Comparison of ENCODE assay signal across 9 mouse cellular contexts in the genomic region with DNA sequence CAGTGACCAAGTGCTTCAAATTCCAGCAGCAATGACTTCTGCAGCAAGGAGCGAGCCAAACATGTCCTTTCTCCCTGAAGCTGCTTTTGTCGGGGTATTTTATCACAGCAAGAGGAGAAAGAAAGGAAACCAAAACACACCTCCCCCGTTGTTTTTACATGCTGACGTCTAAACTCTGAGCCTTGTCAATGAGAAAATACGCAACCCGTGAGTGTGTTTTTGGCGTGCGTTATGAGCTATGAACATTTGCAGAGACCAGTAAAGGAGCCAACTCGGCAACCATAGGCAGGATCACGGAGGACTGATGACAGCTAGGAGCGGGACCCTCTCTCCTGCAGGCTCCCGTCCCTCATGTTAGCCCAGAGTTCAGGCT. TPM values are rescaled to one million over a fixed set of nuclear protein-coding genes. Genes with fewer than 3 reads are reported as not detected.
A peak's percentile ranks its signal among the peaks of the same experiment; 100 is the strongest.
DNase-seq lines count a peak whose midpoint lies in the region; ATAC-seq and TF ChIP-seq lines count a peak whose summit lies in the region.
"Had no signal": no experiment of that assay in that cellular context is flagged by ENCODE, and none has a peak within 500 bp of the region (broad histone marks: within the 10 kb centered on the region; RNA-seq: fewer than 3 reads in every experiment).

No protein-coding gene starts in this region.

- H3K4me2 ChIP-seq in kidney, embryonic 16.5 days (replicated peaks; ENCODE audit: low read depth, low read length), result peak overlapping the region; percentile 97
- H3K4me2 ChIP-seq in hindbrain, embryonic 16.5 days (ENCODE audit: low read length), result peak overlapping the region; percentile 75
- H3K4me2 ChIP-seq in myocyte (ENCODE audit: low read depth), result peak overlapping the region; percentile 82

- no peak for TF ChIP-seq POLR2A in myocyte (IDR thresholded peaks at IDR 0.05; ENCODE audit: insufficient read length, low read depth)

- H3K27me3 ChIP-seq in kidney, embryonic 16.5 days (ENCODE audit: insufficient read depth, low read length), result no peaks in the 10 kb centered on the region
- H3K27me3 ChIP-seq in hindbrain, embryonic 16.5 days (replicated peaks; ENCODE audit: control insufficient read depth, insufficient read depth, low read length), result no peaks in the 10 kb centered on the region
- H3K27me3 ChIP-seq in myocyte (ENCODE audit: control insufficient read depth, insufficient read depth, insufficient read length), result no peaks in the 10 kb centered on the region

- H3K4me3 ChIP-seq in kidney, embryonic 16.5 days (ENCODE audit: low read length), result peak overlapping the region; percentile 89
- H3K4me3 ChIP-seq in hindbrain, embryonic 16.5 days (ENCODE audit: low read length), result peak overlapping the region; percentile 88
- peak overlapping the region; percentile 57 for H3K4me3 ChIP-seq in myocyte

- H3K4me1 ChIP-seq in kidney, embryonic 16.5 days (ENCODE audit: insufficient read depth, low read length), result peaks cover 11% of the 10 kb centered on the region
- peaks cover 7% of the 10 kb centered on the region for H3K4me1 ChIP-seq in hindbrain, embryonic 16.5 days (ENCODE audit: control insufficient read depth, insufficient read depth, low read depth, low read length)

- intact Hi-C loops in left cerebral cortex, postnatal 10 days (cut with DNase I), result no loop called here

- WGBS in kidney, embryonic 16.5 days, result 2% methylated on average over 12 of the region's 12 CpGs
- 7% methylated on average over 12 of the region's 12 CpGs for WGBS in hindbrain, embryonic 16.5 days

- H3ac ChIP-seq in myocyte (ENCODE audit: control insufficient read depth, insufficient read length), result peak overlapping the region; percentile 18

- no peaks in the 10 kb centered on the region for H3K79me2 ChIP-seq in myocyte (ENCODE audit: control insufficient read depth, insufficient read depth)

- H3K27ac ChIP-seq in kidney, embryonic 16.5 days (ENCODE audit: low read length), result 0 out of 2 replicates have a peak overlapping the region, but pooled peaks have one; percentile 36
- H3K27ac ChIP-seq in hindbrain, embryonic 16.5 days (ENCODE audit: low read depth, low read length), result no peak overlapping the region

- H3K9me3 ChIP-seq in kidney, embryonic 16.5 days (ENCODE audit: low read length), result no peaks in the 10 kb centered on the region
- H3K9me3 ChIP-seq in hindbrain, embryonic 16.5 days (ENCODE audit: control insufficient read depth, low read length), result no peaks in the 10 kb centered on the region

- DNase-seq in kidney, postnatal 25 days, result no peak
- DNase-seq in T-cell, adult 2 months (ENCODE audit: low spot score), result peak; percentile 45
- DNase-seq in layer of hippocampus, postnatal 25 days (ENCODE audit: extremely low spot score in 1 of 2, low spot score in 1 of 2), result no peak
- DNase-seq in cerebellum, postnatal 25 days, result no peak
- DNase-seq in left cerebral cortex, postnatal 10 days (ENCODE audit: extremely low spot score in 1 of 2, low spot score in 2 of 2), result no peak

- H3K36me3 ChIP-seq in kidney, embryonic 16.5 days (ENCODE audit: insufficient read depth, low read length), result no peaks in the 10 kb centered on the region
- H3K36me3 ChIP-seq in hindbrain, embryonic 16.5 days (ENCODE audit: control insufficient read depth, insufficient read depth, low read length), result no peaks in the 10 kb centered on the region
- H3K36me3 ChIP-seq in myocyte (ENCODE audit: control insufficient read depth, insufficient read depth), result no peaks in the 10 kb centered on the region

- H3K9ac ChIP-seq in kidney, embryonic 16.5 days (replicated peaks; ENCODE audit: low read length), result peak overlapping the region; percentile 79
- H3K9ac ChIP-seq in hindbrain, embryonic 16.5 days (ENCODE audit: low read depth, low read length), result peak overlapping the region; percentile 65

- ATAC-seq in kidney, embryonic 16.5 days (ENCODE audit: low FRiP score, low TSS enrichment), result no peak; the same call in 1 of the 2 replicates
- no peak for ATAC-seq in hindbrain, embryonic 16.5 days

TF ChIP-seq in myocyte, 11 proteins besides CTCF, POLR2A, EP300 and RAD21:
- no peak for TF ChIP-seq CEBPB (IDR thresholded peaks at IDR 0.05; ENCODE audit: insufficient read depth, poor library complexity, severe bottlenecking)
- no peak for TF ChIP-seq MYOD1 (IDR thresholded peaks at IDR 0.05; ENCODE audit: control insufficient read depth in 1 of 3, insufficient read length in 2 of 3, low read depth in 2 of 3)
- no peak for TF ChIP-seq MYOG (IDR thresholded peaks at IDR 0.05; ENCODE audit: control insufficient read depth in 1 of 3, insufficient read depth in 1 of 3, insufficient read length in 2 of 3, low read depth in 2 of 3)
- no peak for TF ChIP-seq TCF12 (IDR thresholded peaks at IDR 0.05; ENCODE audit: insufficient read depth, poor library complexity, severe bottlenecking)
- TF ChIP-seq POLR2AphosphoS2 (IDR thresholded peaks at IDR 0.05; ENCODE audit: insufficient read length, low read depth), result no peak
- TF ChIP-seq TCF3 (IDR thresholded peaks at IDR 0.05; ENCODE audit: insufficient read length, low read depth), result no peak
- no peak for TF ChIP-seq E2F4 (IDR thresholded peaks at IDR 0.05; ENCODE audit: insufficient read depth)
- no peak for TF ChIP-seq MAX (IDR thresholded peaks at IDR 0.05; ENCODE audit: low read depth)
- no peak for TF ChIP-seq SRF (IDR thresholded peaks at IDR 0.05; ENCODE audit: control insufficient read depth, insufficient read length, low read depth)
- no peak for TF ChIP-seq REST (IDR thresholded peaks at IDR 0.05; ENCODE audit: insufficient read depth, insufficient read length)
- no peak for TF ChIP-seq USF1 (IDR thresholded peaks at IDR 0.05; ENCODE audit: low read depth)

RNA-seq across cellular contexts. Expression of gene Cenpm, which starts 0.8 kb away (rescaled TPM):
- polyA plus RNA-seq in kidney, embryonic 16.5 days (2015; fragmentation: Nextera tagmentation; extraction: Ambion mirVana), result 65.9 and 71.2 TPM in 2 replicates
- 20.0 and 24.0 TPM in 2 replicates for polyA plus RNA-seq in hindbrain, embryonic 16.5 days (2015; fragmentation: Nextera tagmentation; extraction: Ambion mirVana)
- polyA plus RNA-seq in myocyte (2012; fragmentation: generic; extraction: Trizol), result 28.1 TPM
- 1 to 10 TPM; 2.2 to 2.4 TPM for total RNA-seq in layer of hippocampus, postnatal 25 days (2021)
- total RNA-seq in left cerebral cortex, postnatal 10 days (2021), result 1 to 10 TPM; 4.5 to 4.8 TPM

RNA-seq across cellular contexts. Expression of gene 1500009C09Rik, which starts 8.5 kb away (rescaled TPM):
- not detected in 2 replicates for polyA plus RNA-seq in kidney, embryonic 16.5 days (2015; fragmentation: Nextera tagmentation; extraction: Ambion mirVana)
- polyA plus RNA-seq in hindbrain, embryonic 16.5 days (2015; fragmentation: Nextera tagmentation; extraction: Ambion mirVana), result 16.7 and 20.3 TPM in 2 replicates
- polyA plus RNA-seq in myocyte (2012; fragmentation: generic; extraction: Trizol), result not detected
- 100 to 1,000 TPM in 1 of 2 experiments, 10 to 100 TPM in 1; 98.3 to 111 TPM for total RNA-seq in layer of hippocampus, postnatal 25 days (2021)
- total RNA-seq in left cerebral cortex, postnatal 10 days (2021), result 10 to 100 TPM; 83.1 to 87.6 TPM
- total RNA-seq: common myeloid progenitor, adult 5-6 weeks had no signal

RNA-seq across cellular contexts. Expression of gene Tnfrsf13c, which starts 19.6 kb away (rescaled TPM):
- 0.15 TPM in 1 of 2 replicates, not detected in the other for polyA plus RNA-seq in kidney, embryonic 16.5 days (2015; fragmentation: Nextera tagmentation; extraction: Ambion mirVana)
- 0.10 and 0.31 TPM in 2 replicates for polyA plus RNA-seq in hindbrain, embryonic 16.5 days (2015; fragmentation: Nextera tagmentation; extraction: Ambion mirVana)
- 0.14 TPM for polyA plus RNA-seq in myocyte (2012; fragmentation: generic; extraction: Trizol)
- under 1 TPM in 1 of 2 experiments, not detected in 1; 0.22 TPM for total RNA-seq in layer of hippocampus, postnatal 25 days (2021)
- total RNA-seq in left cerebral cortex, postnatal 10 days (2021), result under 1 TPM; 0.30 to 0.73 TPM

RNA-seq across cellular contexts. Expression of gene Sept3, which starts 31.0 kb away (rescaled TPM):
- 8.6 and 11.3 TPM in 2 replicates for polyA plus RNA-seq in kidney, embryonic 16.5 days (2015; fragmentation: Nextera tagmentation; extraction: Ambion mirVana)
- polyA plus RNA-seq in hindbrain, embryonic 16.5 days (2015; fragmentation: Nextera tagmentation; extraction: Ambion mirVana), result 321 and 348 TPM in 2 replicates
- polyA plus RNA-seq in myocyte (2012; fragmentation: generic; extraction: Trizol), result 0.01 TPM
- 100 to 1,000 TPM; 617 to 679 TPM for total RNA-seq in layer of hippocampus, postnatal 25 days (2021)
- 100 to 1,000 TPM; 512 to 519 TPM for total RNA-seq in left cerebral cortex, postnatal 10 days (2021)

RNA-seq across cellular contexts. Expression of gene Shisa8, which starts 31.1 kb away (rescaled TPM):
- polyA plus RNA-seq in kidney, embryonic 16.5 days (2015; fragmentation: Nextera tagmentation; extraction: Ambion mirVana), result 0.41 and 0.62 TPM in 2 replicates
- polyA plus RNA-seq in hindbrain, embryonic 16.5 days (2015; fragmentation: Nextera tagmentation; extraction: Ambion mirVana), result 3.4 and 4.2 TPM in 2 replicates
- polyA plus RNA-seq in myocyte (2012; fragmentation: generic; extraction: Trizol), result 0.13 TPM
- 1 to 10 TPM; 1.4 to 1.9 TPM for total RNA-seq in layer of hippocampus, postnatal 25 days (2021)
- total RNA-seq in left cerebral cortex, postnatal 10 days (2021), result 1 to 10 TPM; 3.1 to 3.5 TPM

Comparison
In these comparisons a context has a peak if more than half of its experiments do, and no peak if none do; other contexts are left out.
1. RNA of gene 1500009C09Rik, which starts 8.5 kb away (polyA plus RNA-seq): 16.7 to 20.3 TPM in hindbrain, embryonic 16.5 days; not detected in kidney, embryonic 16.5 days and not detected in myocyte (single experiment); every median in the first group is over 10 times any median in the second.
2. Peak in every context shown above with its lines, with median percentiles within 50 percentile points of each other: H3K4me2 ChIP-seq and H3K4me3 ChIP-seq.